Mouse (Mus musculus): ENCODE data around the gene Klhl26. TPM values are rescaled to one million over a fixed set of nuclear protein-coding genes. Genes with fewer than 3 reads are reported as not detected.

The Klhl26 gene
- polyA plus RNA-seq, 1 experiment from 2014 or later: 28.2 TPM

- peaks cover 38% of the 10 kb centered on the region for H3K4me1 ChIP-seq
- no peak overlapping the region for H3K9ac ChIP-seq
- H3K4me3 ChIP-seq: no peak overlapping the region
- no peak for ATAC-seq (ENCODE audit: insufficient number of reproducible peaks, low FRiP score, low TSS enrichment, low read depth)
- H3K27ac ChIP-seq: no peak overlapping the region
- no peaks in the 10 kb centered on the region for H3K9me3 ChIP-seq
- H3K4me2 ChIP-seq: no peak overlapping the region
- WGBS: 100% methylated on average over 1 of the region's 1 CpGs
- H3K36me3 ChIP-seq: peaks cover 15% of the 10 kb centered on the region
- no peaks in the 10 kb centered on the region for H3K27me3 ChIP-seq
These were observed 19.8 kb downstream of the Klhl26 start for GRCm38 (mm10) chr8:70456996-70457395.

GRCm38 (mm10) chr8:70453852-70454251, 22.9 kb downstream of the Klhl26 start:
- H3K36me3 ChIP-seq: peaks cover 31% of the 10 kb centered on the region
- H3K27me3 ChIP-seq: no peaks in the 10 kb centered on the region
- H3K4me3 ChIP-seq: no peak overlapping the region
- 57% methylated on average over 5 of the region's 5 CpGs for WGBS
- ATAC-seq (ENCODE audit: insufficient number of reproducible peaks, low FRiP score, low TSS enrichment, low read depth): no peak
- no peak overlapping the region for H3K27ac ChIP-seq
- H3K9ac ChIP-seq: no peak overlapping the region
- no peaks in the 10 kb centered on the region for H3K9me3 ChIP-seq
- H3K4me1 ChIP-seq: peaks cover 47% of the 10 kb centered on the region
- H3K4me2 ChIP-seq: no peak overlapping the region

GRCm38 (mm10) chr8:70452196-70452966, 24.4 kb downstream of the Klhl26 start:
- ATAC-seq (ENCODE audit: insufficient number of reproducible peaks, low FRiP score, low TSS enrichment, low read depth): no peak
- Histone ChIP-seq H3K4me2 (no peak overlapping the region), H3K9me3 (no peaks in the 10 kb centered on the region), H3K4me3 (no peak overlapping the region), H3K27ac (no peak overlapping the region), H3K27me3 (no peaks in the 10 kb centered on the region), H3K4me1 (peaks cover 61% of the 10 kb centered on the region), H3K9ac (no peak overlapping the region), H3K36me3 (peaks cover 31% of the 10 kb centered on the region)
- WGBS: 64% methylated on average over 52 of the region's 52 CpGs

- 36% methylated on average over 19 of the region's 19 CpGs for WGBS
- Histone ChIP-seq H3K4me3 (no peak overlapping the region), H3K4me2 (peak overlapping the region; percentile 25), H3K36me3 (peaks cover 30% of the 10 kb centered on the region), H3K9me3 (no peaks in the 10 kb centered on the region), H3K27me3 (no peaks in the 10 kb centered on the region), H3K9ac (0 out of 2 replicates have a peak overlapping the region, but pooled peaks have one; percentile 2), H3K27ac (peak overlapping the region; percentile 85), H3K4me1 (peaks cover 54% of the 10 kb centered on the region)
- peak; percentile 49; the same call in 1 of the 2 replicates for ATAC-seq (ENCODE audit: insufficient number of reproducible peaks, low FRiP score, low TSS enrichment, low read depth)
These were observed 28.9 kb downstream of the Klhl26 start for GRCm38 (mm10) chr8:70447639-70448420.

GRCm38 (mm10) chr8:70445988-70446387, 30.8 kb downstream of the Klhl26 start:
- Histone ChIP-seq H3K36me3 (peaks cover 12% of the 10 kb centered on the region), H3K4me2 (no peak overlapping the region), H3K9me3 (no peaks in the 10 kb centered on the region), H3K27me3 (no peaks in the 10 kb centered on the region), H3K4me1 (peaks cover 40% of the 10 kb centered on the region), H3K4me3 (no peak overlapping the region), H3K27ac (no peak overlapping the region), H3K9ac (no peak overlapping the region)
- no peak for ATAC-seq (ENCODE audit: insufficient number of reproducible peaks, low FRiP score, low TSS enrichment, low read depth)
- 66% methylated on average over 1 of the region's 1 CpGs for WGBS

- no peaks in the 10 kb centered on the region for H3K27me3 ChIP-seq
- peaks cover 32% of the 10 kb centered on the region for H3K4me1 ChIP-seq
- ATAC-seq (ENCODE audit: insufficient number of reproducible peaks, low FRiP score, low TSS enrichment, low read depth): no peak
- H3K4me3 ChIP-seq: no peak overlapping the region
- no peaks in the 10 kb centered on the region for H3K9me3 ChIP-seq
- no peak overlapping the region for H3K27ac ChIP-seq
- 80% methylated on average over 4 of the region's 4 CpGs for WGBS
- no peak overlapping the region for H3K9ac ChIP-seq
- no peaks in the 10 kb centered on the region for H3K36me3 ChIP-seq
- no peak overlapping the region for H3K4me2 ChIP-seq
These were observed 33.4 kb downstream of the Klhl26 start for GRCm38 (mm10) chr8:70443326-70443725.

- H3K4me2 ChIP-seq: no peak overlapping the region
- no peak overlapping the region for H3K4me3 ChIP-seq
- peaks cover 24% of the 10 kb centered on the region for H3K4me1 ChIP-seq
- ATAC-seq (ENCODE audit: insufficient number of reproducible peaks, low FRiP score, low TSS enrichment, low read depth): no peak
- WGBS: 72% methylated on average over 3 of the region's 3 CpGs
- H3K9me3 ChIP-seq: no peaks in the 10 kb centered on the region
- H3K36me3 ChIP-seq: no peaks in the 10 kb centered on the region
- H3K27me3 ChIP-seq: no peaks in the 10 kb centered on the region
- no peak overlapping the region for H3K27ac ChIP-seq
- no peak overlapping the region for H3K9ac ChIP-seq
These were observed 35.2 kb downstream of the Klhl26 start for GRCm38 (mm10) chr8:70441565-70441964.

- no peak for ATAC-seq (ENCODE audit: insufficient number of reproducible peaks, low FRiP score, low TSS enrichment, low read depth)
- no peak overlapping the region for H3K27ac ChIP-seq
These were observed 36.5 kb downstream of the Klhl26 start for GRCm38 (mm10) chr8:70440246-70440645.

GRCm38 (mm10) chr8:70439848-70440179, 37.0 kb downstream of the Klhl26 start:
- peak overlapping the region; percentile 78 for H3K27ac ChIP-seq
- WGBS: 2% methylated on average over 7 of the region's 7 CpGs
- peaks cover 4% of the 10 kb centered on the region; the same call in 1 of the 2 replicates for H3K36me3 ChIP-seq
- H3K4me2 ChIP-seq: peak overlapping the region; percentile 87
- no peaks in the 10 kb centered on the region for H3K9me3 ChIP-seq
- H3K4me1 ChIP-seq: peaks cover 18% of the 10 kb centered on the region
- H3K9ac ChIP-seq: peak overlapping the region; percentile 51; the same call in 1 of the 2 replicates
- peak overlapping the region; percentile 58 for H3K4me3 ChIP-seq
- no peaks in the 10 kb centered on the region for H3K27me3 ChIP-seq
- no peak for ATAC-seq (ENCODE audit: insufficient number of reproducible peaks, low FRiP score, low TSS enrichment, low read depth)

More at GRCm38 (mm10) chr8:70440246-70440645, 36.5 kb downstream of the Klhl26 start:
- Histone ChIP-seq H3K36me3 (peaks cover 4% of the 10 kb centered on the region; the same call in 1 of the 2 replicates), H3K4me3 (peak overlapping the region; percentile 58), H3K27me3 (no peaks in the 10 kb centered on the region), H3K4me1 (peaks cover 21% of the 10 kb centered on the region), H3K9me3 (no peaks in the 10 kb centered on the region), H3K9ac (no peak overlapping the region), H3K4me2 (peak overlapping the region; percentile 87)
- 54% methylated on average over 3 of the region's 3 CpGs for WGBS

- Histone ChIP-seq H3K36me3 (peaks cover 4% of the 10 kb centered on the region; the same call in 1 of the 2 replicates), H3K4me2 (peak within 1 kb of the TSS; percentile 87), H3K4me1 (peaks cover 17% of the 10 kb centered on the region), H3K27ac (peak within 1 kb of the TSS; percentile 78), H3K9me3 (no peaks in the 10 kb centered on the region), H3K27me3 (no peaks in the 10 kb centered on the region), H3K9ac (peak within 1 kb of the TSS; percentile 64), H3K4me3 (peak within 1 kb of the TSS; percentile 58)
- ATAC-seq (ENCODE audit: insufficient number of reproducible peaks, low FRiP score, low TSS enrichment, low read depth): peak; percentile 96
- WGBS: under 1% methylated on average over 59 of the region's 70 CpGs
These were observed 37.5 kb downstream of the Klhl26 start, which contains the start of gene Crtc1 for GRCm38 (mm10) chr8:70439055-70439847. TSS of gene Crtc1 (minus strand) at chr8:70439579.

GRCm38 (mm10) chr8:70438423-70438822, 38.3 kb downstream of the Klhl26 start:
- Histone ChIP-seq H3K9me3 (no peaks in the 10 kb centered on the region), H3K36me3 (peaks cover 4% of the 10 kb centered on the region; the same call in 1 of the 2 replicates), H3K27ac (no peak overlapping the region), H3K27me3 (no peaks in the 10 kb centered on the region), H3K4me3 (peak overlapping the region; percentile 58), H3K9ac (0 out of 2 replicates have a peak overlapping the region, but pooled peaks have one; percentile 17), H3K4me2 (peak overlapping the region; percentile 87), H3K4me1 (peaks cover 17% of the 10 kb centered on the region)
- WGBS: 89% methylated on average over 2 of the region's 2 CpGs
- no peak for ATAC-seq (ENCODE audit: insufficient number of reproducible peaks, low FRiP score, low TSS enrichment, low read depth)

Measured in limb, embryonic 15.5 days (tissue).